Mouse (Mus musculus) embryo, embryonic 10 days (tissue): ENCODE measurements at regions not wholly inside any gene's neighbourhood (a gene's known extent, or its start where the extent isn't known, plus 50 kb on each side); places are given as distances from the start of the nearest gene placed in this dataset.
A peak's percentile ranks its signal among the peaks of the same experiment; 100 is the strongest.

Source experiments
- DNase-seq: peaks from one replicate; pipeline ENCODE4 v3.0.0-alpha.2; 2015; ENCODE audit warnings: low spot score

DNA sequence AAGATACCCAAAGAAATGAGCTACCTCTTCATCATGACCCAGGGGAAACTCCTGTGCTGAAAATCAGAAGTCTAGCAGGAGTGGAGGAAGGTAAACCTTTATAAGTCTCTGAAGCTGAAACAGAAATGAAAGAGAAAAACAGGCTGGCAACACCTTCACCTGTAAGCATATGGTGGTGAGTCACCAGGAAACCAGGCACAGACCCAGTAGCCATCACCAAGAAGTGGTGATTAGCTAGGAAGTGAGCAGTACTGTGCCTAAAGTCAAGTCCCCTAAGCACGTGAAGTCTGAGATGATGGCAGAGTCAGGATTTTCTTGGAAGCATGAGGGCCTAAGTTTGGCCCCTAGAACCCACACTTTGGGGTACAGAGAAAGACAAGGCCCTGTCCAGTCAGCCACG, 480.3 kb upstream of the Hs6st1 start:
- DNase-seq: no peak

DNA sequence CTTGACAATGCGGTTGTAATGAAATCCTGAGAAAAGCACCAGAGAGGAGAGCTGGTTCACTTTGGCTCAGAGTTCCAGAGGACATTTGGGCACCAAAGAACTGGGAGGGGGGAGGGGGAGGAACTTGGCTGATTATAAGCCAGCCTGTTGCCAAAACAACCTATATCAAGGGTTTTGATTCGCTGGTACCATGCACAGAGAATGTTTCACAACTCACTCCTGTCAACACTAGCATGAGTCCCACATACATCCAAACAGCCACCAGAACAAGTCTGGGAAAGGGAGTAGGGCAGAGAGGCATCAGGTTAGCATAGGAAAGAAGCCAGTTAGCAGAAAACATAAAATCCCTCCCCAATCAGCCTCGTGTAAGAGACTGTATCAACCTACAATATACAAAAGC, 479.3 kb upstream of the Hs6st1 start:
- no peak for DNase-seq

DNA sequence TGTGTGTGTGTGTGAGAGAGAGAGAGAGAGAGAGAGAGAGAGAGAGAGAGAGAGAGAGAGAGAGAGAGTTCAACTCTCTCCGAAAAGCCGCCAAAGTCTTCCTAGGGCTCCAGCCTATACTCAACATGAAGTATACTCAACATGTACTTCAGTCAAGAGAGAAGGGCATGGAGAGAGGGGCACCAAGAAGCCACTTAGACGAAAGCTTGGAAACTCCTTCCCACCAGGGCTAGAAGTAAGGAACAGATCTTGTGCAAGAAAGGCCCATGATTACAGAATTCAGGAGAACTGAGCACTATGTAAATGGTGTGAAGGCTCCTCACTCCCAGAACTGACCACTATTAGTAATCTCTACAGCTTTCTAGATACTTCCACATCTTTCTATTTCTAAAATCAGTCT, 467.4 kb upstream of the Hs6st1 start:
- DNase-seq: no peak

GRCm38 (mm10) chr1:35615131-35615530, 453.1 kb upstream of the Hs6st1 start:
- DNase-seq: no peak

- no peak for DNase-seq
Observed at GRCm38 (mm10) chr1:35619476-35619875, 448.7 kb upstream of the Hs6st1 start.

DNA sequence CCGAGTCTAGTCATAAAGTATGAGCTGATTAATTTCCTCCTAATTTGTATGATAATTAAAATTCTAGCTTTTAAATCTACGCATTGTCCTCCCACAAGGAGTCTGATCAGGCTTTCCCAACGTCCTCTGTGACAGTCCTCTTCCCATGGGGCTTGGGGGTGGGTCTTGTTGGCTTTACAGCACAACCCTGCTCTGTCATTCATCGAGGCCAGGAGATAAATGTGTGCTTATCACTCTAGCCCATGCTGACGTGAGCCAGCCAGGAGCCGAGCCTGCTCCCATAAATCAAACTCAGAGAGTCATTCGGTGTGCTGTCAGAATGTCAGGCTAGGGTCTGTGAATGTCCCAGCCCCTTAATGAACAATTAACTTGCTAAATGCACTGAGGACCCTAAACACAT, 425.6 kb upstream of the Hs6st1 start:
- peak; percentile 11 for DNase-seq

- no peak for DNase-seq
Observed at GRCm38 (mm10) chr1:35653119-35653956, 414.9 kb upstream of the Hs6st1 start.

DNA sequence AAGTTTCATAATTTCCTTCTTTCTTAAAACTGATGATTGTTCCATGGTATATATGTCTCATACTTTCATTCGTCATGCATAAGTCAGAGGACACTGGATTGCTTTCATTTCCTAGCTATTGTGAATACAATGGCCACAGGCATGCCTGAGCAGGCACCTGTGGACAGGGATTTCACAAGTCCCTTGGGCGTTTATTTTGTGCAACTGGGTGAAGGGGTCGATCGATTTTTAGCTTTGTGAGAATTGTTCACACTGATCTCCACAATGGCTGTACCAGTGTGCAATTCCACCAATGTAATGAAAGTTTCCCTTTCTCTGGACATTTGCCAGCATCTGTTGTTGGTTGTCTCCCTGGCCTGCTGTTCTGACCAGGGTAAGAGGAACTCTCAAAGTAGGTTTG, 405.2 kb upstream of the Hs6st1 start:
- no peak for DNase-seq

GRCm38 (mm10) chr1:35673524-35673923, 394.7 kb upstream of the Hs6st1 start:
- no peak for DNase-seq

- DNase-seq: no peak
Observed at GRCm38 (mm10) chr1:35673992-35674391, 394.2 kb upstream of the Hs6st1 start.

- no peak for DNase-seq
Observed at GRCm38 (mm10) chr1:35682511-35682949, 385.7 kb upstream of the Hs6st1 start.

GRCm38 (mm10) chr1:35685651-35686050, 382.5 kb upstream of the Hs6st1 start:
- no peak for DNase-seq

GRCm38 (mm10) chr1:35694349-35694748, 373.9 kb upstream of the Hs6st1 start:
- DNase-seq: peak; percentile 66

GRCm38 (mm10) chr1:35694775-35695591, 373.2 kb upstream of the Hs6st1 start:
- DNase-seq: peak; percentile 70

GRCm38 (mm10) chr1:35697218-35697617, 371.0 kb upstream of the Hs6st1 start:
- DNase-seq: no peak

- no peak for DNase-seq
Observed at GRCm38 (mm10) chr1:35697834-35698500, 370.2 kb upstream of the Hs6st1 start.

DNA sequence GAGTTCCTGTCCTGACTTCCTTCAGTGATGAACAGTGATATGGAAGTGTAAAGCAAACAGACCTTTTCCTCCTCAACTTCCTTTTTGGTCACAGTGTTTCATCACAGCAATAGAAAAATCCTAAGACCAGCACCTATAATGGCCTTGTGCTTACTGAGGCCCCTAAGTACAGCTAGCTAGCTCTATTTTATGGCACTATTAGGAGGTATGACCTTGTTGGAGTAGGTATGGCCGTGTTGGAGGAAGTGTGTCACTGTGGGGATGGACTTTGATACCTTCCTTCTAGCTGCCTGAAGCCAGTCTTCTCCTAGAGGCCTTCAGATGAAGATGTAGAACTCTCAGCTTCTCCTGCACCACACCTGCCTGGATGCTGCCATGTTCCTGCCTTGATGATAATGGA, 365.6 kb upstream of the Hs6st1 start:
- no peak for DNase-seq

DNA sequence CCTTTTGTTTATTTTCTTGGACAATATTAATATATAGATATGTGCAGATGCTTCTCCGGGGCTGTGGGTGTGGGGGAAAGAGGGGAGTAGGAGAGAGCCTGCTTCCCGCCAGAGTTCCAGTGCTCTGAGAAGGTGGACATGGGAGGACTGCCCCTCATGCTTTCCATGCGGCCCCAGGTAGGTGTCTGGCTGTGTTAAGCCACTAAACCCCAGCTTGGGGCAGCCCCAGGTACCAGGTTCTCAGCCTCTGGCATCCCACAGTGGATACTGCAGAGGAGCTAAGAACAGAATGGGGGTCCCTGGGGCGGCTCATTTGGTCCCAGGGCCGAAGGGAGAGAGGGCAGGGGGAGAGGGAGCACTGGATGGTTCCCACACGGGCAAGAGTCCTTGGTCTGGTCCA, 361.9 kb upstream of the Hs6st1 start:
- DNase-seq: no peak

DNA sequence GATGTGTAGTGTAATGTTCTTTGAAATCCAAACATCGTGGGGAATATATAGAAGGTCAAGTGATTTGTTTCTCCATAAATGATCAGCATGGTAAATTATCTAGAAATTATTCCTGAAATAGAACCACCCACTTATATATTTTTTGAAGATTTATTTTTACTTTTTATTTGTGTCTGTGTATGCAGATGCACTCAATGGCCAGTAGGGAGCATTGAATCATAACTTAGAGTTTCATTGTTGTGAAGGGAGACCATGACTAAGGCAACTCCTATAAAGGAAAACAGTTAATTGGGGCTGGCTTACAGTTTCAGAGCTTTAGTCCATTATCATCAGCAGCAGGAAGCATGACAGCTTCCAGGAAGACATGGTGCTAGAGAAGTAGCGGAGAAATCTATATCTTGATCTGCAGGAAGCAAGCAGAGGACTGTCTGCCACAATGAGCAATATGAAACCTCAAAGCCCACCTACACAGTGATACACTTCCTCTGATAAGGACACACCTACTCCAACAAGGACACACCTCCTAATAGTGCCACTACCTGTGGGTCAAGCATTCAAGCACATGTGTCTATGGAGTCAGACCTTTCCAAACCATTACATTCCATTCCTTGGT, 359.9 kb upstream of the Hs6st1 start:
- no peak for DNase-seq

DNA sequence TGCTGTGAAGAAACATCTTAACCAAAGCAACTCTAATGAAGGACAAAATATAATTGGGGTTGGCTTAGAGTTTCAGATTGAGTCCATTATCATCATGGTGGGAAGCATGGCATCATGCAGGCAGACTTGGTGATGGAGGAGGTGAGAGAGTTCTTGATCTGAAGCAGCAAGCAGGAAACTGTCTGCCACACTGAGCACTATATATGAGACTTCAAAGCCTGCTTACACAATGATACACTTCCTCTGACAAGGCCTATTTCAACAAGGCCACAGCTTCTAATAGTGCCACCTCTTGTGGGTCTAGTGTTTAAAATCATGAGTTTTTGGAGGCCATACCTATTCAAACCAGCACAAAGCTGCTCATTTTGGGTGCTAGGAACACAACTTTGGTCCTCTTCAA, 359.0 kb upstream of the Hs6st1 start:
- no peak for DNase-seq

GRCm38 (mm10) chr1:35713961-35714360, 354.2 kb upstream of the Hs6st1 start:
- no peak for DNase-seq

DNA sequence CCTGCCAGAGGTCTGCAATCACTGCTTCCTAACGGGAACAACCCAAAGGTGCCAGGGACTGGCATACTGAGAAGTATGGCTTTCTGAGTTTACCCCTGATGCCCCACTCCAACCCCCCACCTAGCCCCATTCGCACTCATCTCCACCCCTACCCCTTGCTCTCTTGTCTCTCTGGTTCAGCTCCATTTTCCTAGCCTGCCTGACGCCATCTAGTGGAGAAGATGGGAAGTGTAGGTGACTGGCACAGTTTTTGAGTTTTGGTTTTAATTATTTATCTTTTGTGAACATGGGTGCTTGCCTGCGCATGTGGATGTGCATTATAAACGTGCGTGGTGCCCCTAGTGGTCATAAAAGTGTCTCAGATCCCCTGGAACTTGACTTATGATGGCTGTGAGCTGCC, 352.3 kb upstream of the Hs6st1 start:
- no peak for DNase-seq
